Mouse (Mus musculus) midbrain, embryonic 12.5 days (tissue): Measurements from ENCODE around the gene Gm773. TPM values are rescaled to one million over a fixed set of nuclear protein-coding genes. Genes with fewer than 3 reads are reported as not detected.
A peak's percentile ranks its signal among the peaks of the same experiment; 100 is the strongest.
"Not testable (repeated sequence)": the region's sequence is repeated elsewhere in the genome, so short reads cannot be mapped to it uniquely, and the experiment has no call there.

Source experiments
- ATAC-seq: fragments of 200-750 bp; cut with Nextera tagmentation; 2 replicates; pipeline ENCODE4 v1.8.0; 2017; ENCODE audit warnings: low read depth, moderate TSS enrichment, moderate library complexity; ENCODE audit not compliant: low FRiP score
- H3K27ac ChIP-seq: fragments of 300-500 bp; sonication (generic); replicated peaks from 2 replicates; pipeline ENCODE4 v1.5.1; 2016; ENCODE audit warnings: mild to moderate bottlenecking
- H3K27me3 ChIP-seq: fragments of 300-500 bp; sonication (generic); 2 replicates; pipeline ENCODE4 v1.6.1; 2016; ENCODE audit warnings: mild to moderate bottlenecking
- H3K36me3 ChIP-seq: fragments of 300-500 bp; sonication (generic); 2 replicates; pipeline ENCODE4 v1.6.1; 2016
- H3K4me1 ChIP-seq: fragments of 300-500 bp; sonication (generic); 2 replicates; pipeline ENCODE4 v1.6.1; 2016
- H3K4me2 ChIP-seq: fragments of 300-500 bp; sonication (generic); replicated peaks from 2 replicates; pipeline ENCODE4 v1.6.1; 2016; ENCODE audit warnings: mild to moderate bottlenecking, moderate library complexity
- H3K4me3 ChIP-seq: fragments of 300-500 bp; sonication (generic); 2 replicates; pipeline ENCODE4 v1.5.1; 2016; ENCODE audit warnings: mild to moderate bottlenecking
- H3K9ac ChIP-seq: fragments of 300-500 bp; sonication (generic); replicated peaks from 2 replicates; pipeline ENCODE4 v1.6.1; 2016; ENCODE audit warnings: mild to moderate bottlenecking, moderate library complexity
- H3K9me3 ChIP-seq: fragments of 300-500 bp; sonication (generic); 2 replicates; pipeline ENCODE4 v1.6.1; 2016; ENCODE audit warnings: mild to moderate bottlenecking
- WGBS: fragments of 180-500 bp; shearing (Covaris S2); methylation state at CpG from one replicate; pipeline ENCODE4 v1.1.7; 2016; 5-methylcytosine and 5-hydroxymethylcytosine counted together
- polyA plus RNA-seq: library from polyadenylated mRNA; unstranded; fragments of >200 nt; fragmentation: Nextera tagmentation; extraction: Ambion mirVana; gene quantifications from 2 replicates; pipeline ENCODE4 v1.2.1, GENCODE M21; 2016

Gene Gm773
- polyA plus RNA-seq, result not detected in 2 replicates

DNA sequence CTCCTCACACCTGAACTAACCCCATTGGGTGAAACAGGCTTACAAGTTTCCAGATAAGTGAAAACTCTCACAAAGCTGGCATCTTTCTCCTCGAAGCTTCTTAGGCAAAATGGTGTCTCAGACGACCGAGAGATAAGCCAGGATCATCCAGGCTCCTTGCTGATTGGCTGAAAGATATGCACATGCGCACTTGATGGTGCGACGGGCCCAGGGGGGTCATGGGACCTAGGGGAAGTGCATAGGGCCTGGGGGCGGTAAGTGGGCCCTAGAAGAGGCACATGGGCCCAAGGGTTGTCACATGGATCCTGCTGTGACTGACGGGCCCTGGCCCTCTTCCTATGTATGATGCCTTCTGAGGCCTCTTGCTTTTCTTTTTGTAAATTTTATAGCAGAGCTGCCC is at the start of gene Gm773:
Gene Gm773, minus strand, starts transcription at position 111 of the 400 bp plus-strand sequence.
- ATAC-seq, result no peak
- Histone ChIP-seq H3K4me3 (no peak within 1 kb of the TSS), H3K27me3 (no peaks in the 10 kb centered on the region), H3K36me3 (no peaks in the 10 kb centered on the region), H3K4me2 (no peak within 1 kb of the TSS), H3K27ac (no peak within 1 kb of the TSS), H3K9ac (no peak within 1 kb of the TSS), H3K4me1 (no peaks in the 10 kb centered on the region), H3K9me3 (no peaks in the 10 kb centered on the region)
- 79% methylated on average over 8 of the region's 8 CpGs for WGBS

DNA sequence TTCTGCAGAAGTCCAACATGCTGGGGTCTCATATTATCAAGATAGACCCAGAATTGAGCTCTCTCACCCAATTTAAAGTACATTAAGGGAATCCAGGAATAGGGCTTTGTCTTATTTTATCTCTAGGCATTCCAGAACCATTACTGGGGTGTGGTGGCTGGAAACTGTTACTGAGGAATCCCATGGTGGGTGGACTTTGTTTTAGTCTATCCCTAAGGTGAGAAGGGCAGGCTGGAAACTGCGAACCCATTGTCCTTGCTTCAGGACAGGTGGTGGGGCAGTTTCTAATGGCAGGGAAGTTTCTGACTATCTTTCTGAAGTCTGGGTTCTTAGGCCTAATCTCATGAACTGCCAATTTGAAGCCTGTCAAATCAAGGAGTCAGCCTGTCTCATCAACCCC is 26.2 kb downstream of the Gm773 start:
- not testable (repeated sequence) for H3K9me3 ChIP-seq, H3K4me1 ChIP-seq, H3K36me3 ChIP-seq, H3K9ac ChIP-seq, H3K4me3 ChIP-seq, H3K27ac ChIP-seq, H3K27me3 ChIP-seq, H3K4me2 ChIP-seq, ATAC-seq
- WGBS, result no CpG with 5 or more reads among the region's 1 CpGs

GRCm38 (mm10) chrX:56151396-56151795 is 61.3 kb downstream of the Gm773 start:
- no peaks in the 10 kb centered on the region for H3K9me3 ChIP-seq
- H3K27me3 ChIP-seq, result no peaks in the 10 kb centered on the region
- H3K4me3 ChIP-seq, result no peak overlapping the region
- H3K27ac ChIP-seq, result no peak overlapping the region
- H3K36me3 ChIP-seq, result no peaks in the 10 kb centered on the region
- WGBS, result 86% methylated on average over 2 of the region's 2 CpGs
- H3K9ac ChIP-seq, result no peak overlapping the region
- no peak overlapping the region for H3K4me2 ChIP-seq
- H3K4me1 ChIP-seq, result no peaks in the 10 kb centered on the region
- peak; percentile 74 for ATAC-seq

Other genes with a start within 250 kb of the Gm773 start
- gene 3830403N18Rik, start 76.3 kb downstream of the Gm773 start, polyA plus RNA-seq, result 0.54 and 1.7 TPM in 2 replicates
- 5.6 and 6.2 TPM in 2 replicates for gene Zfp449, start 133.5 kb upstream of the Gm773 start, polyA plus RNA-seq
- gene Smim10l2a, start 161.7 kb upstream of the Gm773 start, polyA plus RNA-seq, result 5.1 and 5.6 TPM in 2 replicates
- 0.85 TPM in 1 of 2 replicates, not detected in the other for gene Gm2174, start 235.1 kb upstream of the Gm773 start, polyA plus RNA-seq
- 28.3 and 28.6 TPM in 2 replicates for gene Ints6l, start 242.0 kb upstream of the Gm773 start, polyA plus RNA-seq